Mouse (Mus musculus): ENCODE data around the gene Gm10750. TPM values are rescaled to one million over a fixed set of nuclear protein-coding genes. Genes with fewer than 3 reads are reported as not detected.
"Not testable (repeated sequence)": the region's sequence is repeated elsewhere in the genome, so short reads cannot be mapped to it uniquely, and the experiment has no call there.

Gene Gm10750
- not detected in 2 replicates for polyA plus RNA-seq (2016; fragmentation: Nextera tagmentation; extraction: Ambion mirVana)

DNA sequence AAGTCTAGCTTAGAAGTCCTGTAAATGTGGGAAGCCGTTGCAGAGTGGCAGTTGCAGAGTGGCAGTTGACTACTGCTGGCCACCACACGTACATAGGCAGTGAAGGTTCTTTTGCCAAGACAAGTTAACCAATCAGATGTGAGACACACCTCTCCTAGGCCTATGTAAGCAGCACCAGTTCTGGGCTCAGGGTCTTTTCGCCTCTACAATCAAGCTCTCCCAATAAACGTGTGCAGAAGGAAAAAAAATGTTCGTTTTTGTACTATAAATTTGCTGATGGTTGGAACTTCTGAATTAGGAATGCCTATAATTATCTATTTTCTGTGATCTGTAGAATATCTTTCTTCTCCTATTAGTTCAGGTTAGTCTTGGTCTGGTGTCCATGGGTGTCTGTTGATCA is at the start of gene Gm10750:
Gene Gm10750 (minus strand): TSS at position 101 of the 400 bp plus-strand sequence.
- not testable (repeated sequence) for H3K4me3 ChIP-seq; H3K4me1 ChIP-seq; H3K36me3 ChIP-seq; H3K4me2 ChIP-seq (replicated peaks); H3K9me3 ChIP-seq (replicated peaks); H3K9ac ChIP-seq; H3K27me3 ChIP-seq; ATAC-seq (ENCODE audit: low FRiP score); H3K27ac ChIP-seq
- 74% methylated on average over 5 of the region's 5 CpGs for WGBS

DNA sequence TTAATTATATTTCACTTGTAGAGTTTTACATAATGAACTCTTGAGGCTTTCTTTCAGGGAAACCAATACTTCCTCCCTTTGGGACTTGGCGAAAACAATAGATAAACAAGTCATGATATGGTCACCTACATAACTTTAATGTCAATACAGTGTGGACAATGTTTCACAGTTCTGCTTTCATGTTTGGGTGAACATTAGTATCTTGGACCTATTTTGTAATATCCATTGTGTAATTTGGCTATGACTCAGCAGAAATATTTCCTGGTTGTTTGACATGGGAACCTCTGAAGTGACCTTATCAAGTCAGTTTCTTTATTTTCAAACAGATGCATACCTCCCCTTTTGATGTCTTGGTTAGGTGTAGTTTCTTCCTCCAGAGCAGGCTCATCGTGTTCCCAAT is 12.2 kb downstream of the Gm10750 start:
- Histone ChIP-seq H3K27ac (no peak overlapping the region), H3K36me3 (no peaks in the 10 kb centered on the region), H3K9me3 (replicated peaks) (no peaks in the 10 kb centered on the region), H3K4me3 (no peak overlapping the region), H3K9ac (no peak overlapping the region), H3K4me1 (no peaks in the 10 kb centered on the region), H3K4me2 (replicated peaks) (no peak overlapping the region), H3K27me3 (no peaks in the 10 kb centered on the region)
- 81% methylated on average over 2 of the region's 2 CpGs for WGBS
- no peak for ATAC-seq (ENCODE audit: low FRiP score)

GRCm38 (mm10) chr2:149003151-149003550 is 13.9 kb downstream of the Gm10750 start, which contains the start of gene Gm1330:
Gene Gm1330, minus strand, starts transcription at chr2:149003251.
- H3K4me2 ChIP-seq (replicated peaks) = no peak within 1 kb of the TSS
- no peaks in the 10 kb centered on the region for H3K36me3 ChIP-seq
- no peaks in the 10 kb centered on the region for H3K9me3 ChIP-seq (replicated peaks)
- no peak within 1 kb of the TSS for H3K9ac ChIP-seq
- H3K27ac ChIP-seq = no peak within 1 kb of the TSS
- H3K4me3 ChIP-seq = no peak within 1 kb of the TSS
- ATAC-seq (ENCODE audit: low FRiP score) = no peak
- H3K4me1 ChIP-seq = no peaks in the 10 kb centered on the region
- no peaks in the 10 kb centered on the region for H3K27me3 ChIP-seq

DNA sequence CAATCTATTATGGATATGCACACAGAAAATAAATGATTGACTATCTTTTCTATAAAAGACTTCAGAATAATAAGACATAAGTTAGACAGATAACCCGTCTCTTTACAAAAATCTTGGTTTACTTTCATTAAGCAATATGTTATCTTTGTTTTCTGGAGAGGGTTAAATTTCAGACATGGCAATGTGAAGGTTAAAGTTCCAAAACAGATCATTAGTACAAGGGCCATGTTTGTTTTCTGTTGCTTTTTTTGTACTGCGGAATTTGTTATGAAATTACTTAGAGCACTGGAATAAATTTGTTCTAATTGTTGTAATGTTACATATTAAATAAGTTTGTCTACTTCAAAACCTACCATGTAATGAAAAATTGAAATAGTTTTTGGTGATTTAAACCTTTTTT is 21.9 kb downstream of the Gm10750 start:
- H3K4me2 ChIP-seq (replicated peaks) = no peak overlapping the region
- WGBS = 89% methylated on average over 2 of the region's 2 CpGs
- ATAC-seq (ENCODE audit: low FRiP score) = no peak
- no peaks in the 10 kb centered on the region; the same call in 1 of the 2 replicates for H3K9me3 ChIP-seq (replicated peaks)
- H3K27ac ChIP-seq = no peak overlapping the region
- H3K9ac ChIP-seq = no peak overlapping the region
- no peaks in the 10 kb centered on the region for H3K4me1 ChIP-seq
- no peaks in the 10 kb centered on the region for H3K27me3 ChIP-seq
- no peaks in the 10 kb centered on the region for H3K36me3 ChIP-seq
- H3K4me3 ChIP-seq = no peak overlapping the region

Other genes with a start within 250 kb of the Gm10750 start
- gene Cst11, start 245.7 kb downstream of the Gm10750 start, polyA plus RNA-seq (2016; fragmentation: Nextera tagmentation; extraction: Ambion mirVana) = not detected in 2 replicates
- not detected in 2 replicates for gene 8030411F24Rik, start 235.2 kb downstream of the Gm10750 start, polyA plus RNA-seq (2016; fragmentation: Nextera tagmentation; extraction: Ambion mirVana)
- gene Cst12, start 227.9 kb downstream of the Gm10750 start, polyA plus RNA-seq (2016; fragmentation: Nextera tagmentation; extraction: Ambion mirVana) = not detected in 2 replicates
- not detected in 2 replicates for gene Cst8, start 218.5 kb downstream of the Gm10750 start, polyA plus RNA-seq (2016; fragmentation: Nextera tagmentation; extraction: Ambion mirVana)
- gene Cst13, start 197.2 kb downstream of the Gm10750 start, polyA plus RNA-seq (2016; fragmentation: Nextera tagmentation; extraction: Ambion mirVana) = not detected in 2 replicates
- gene Cst9, start 182.1 kb downstream of the Gm10750 start, polyA plus RNA-seq (2016; fragmentation: Nextera tagmentation; extraction: Ambion mirVana) = not detected in 2 replicates
- gene 9230104L09Rik, start 152.2 kb downstream of the Gm10750 start, polyA plus RNA-seq (2016; fragmentation: Nextera tagmentation; extraction: Ambion mirVana) = not detected in 2 replicates
- 339 and 373 TPM in 2 replicates for gene Cst3, start 141.5 kb downstream of the Gm10750 start, polyA plus RNA-seq (2016; fragmentation: Nextera tagmentation; extraction: Ambion mirVana)
- not detected in 2 replicates for gene Gm1330, start 14.0 kb downstream of the Gm10750 start, polyA plus RNA-seq (2016; fragmentation: Nextera tagmentation; extraction: Ambion mirVana)

Data from hindbrain, embryonic 12.5 days (tissue).